Mouse (Mus musculus) stomach, postnatal 0 days (tissue): ENCODE results near the gene Olfr1360. TPM values are rescaled to one million over a fixed set of nuclear protein-coding genes. Genes with fewer than 3 reads are reported as not detected.
"Not testable (repeated sequence)": the region's sequence is repeated elsewhere in the genome, so short reads cannot be mapped to it uniquely, and the experiment has no call there.

Source experiments
- ATAC-seq: fragments of 200-750 bp; cut with Nextera tagmentation; 2 replicates; pipeline ENCODE4 v1.8.0; 2017; ENCODE audit not compliant: low FRiP score, low TSS enrichment
- DNase-seq: peaks from one replicate; pipeline ENCODE4 v3.0.0-alpha.2; 2016; ENCODE audit warnings: low spot score
- H3K27ac ChIP-seq: fragments of 300-500 bp; sonication (generic); replicated peaks from 2 replicates; pipeline ENCODE4 v1.5.1; 2014; ENCODE audit warnings: mild to moderate bottlenecking, control low read depth
- H3K27me3 ChIP-seq: fragments of 300-500 bp; sonication (generic); 2 replicates; pipeline ENCODE4 v1.6.1; 2014; ENCODE audit warnings: low read length; ENCODE audit not compliant: control insufficient read depth, insufficient read depth
- H3K36me3 ChIP-seq: fragments of 300-500 bp; sonication (generic); 2 replicates; pipeline ENCODE4 v1.6.1; 2014; ENCODE audit warnings: low read length, mixed read lengths; ENCODE audit not compliant: control insufficient read depth, insufficient read depth
- H3K4me1 ChIP-seq: fragments of 300-500 bp; sonication (generic); replicated peaks from 2 replicates; pipeline ENCODE4 v1.6.1; 2014; ENCODE audit warnings: antibody characterized with exemption; ENCODE audit not compliant: control insufficient read depth, insufficient read depth
- H3K4me2 ChIP-seq: fragments of 300-500 bp; sonication (generic); replicated peaks from 2 replicates; pipeline ENCODE4 v1.6.1; 2014; ENCODE audit warnings: low read depth, mild to moderate bottlenecking, control low read depth, moderate library complexity
- H3K4me3 ChIP-seq: fragments of 300-500 bp; sonication (generic); 2 replicates; pipeline ENCODE4 v1.5.1; 2014; ENCODE audit warnings: low read depth, low read length, control low read depth
- H3K9ac ChIP-seq: fragments of 300-500 bp; sonication (generic); 2 replicates; pipeline ENCODE4 v1.6.1; 2014; ENCODE audit warnings: mild to moderate bottlenecking, low read length, control low read depth, mixed read lengths
- H3K9me3 ChIP-seq: fragments of 300-500 bp; sonication (generic); 2 replicates; pipeline ENCODE4 v1.6.1; 2016; ENCODE audit warnings: low read length; ENCODE audit not compliant: control insufficient read depth
- CTCF ChIP-seq: IDR thresholded peaks from 2 replicates; pipeline ENCODE4 v1.5.1; 2016; ENCODE audit warnings: antibody characterized with exemption, low read depth, mild to moderate bottlenecking, moderate library complexity
- EP300 ChIP-seq: optimal IDR thresholded peaks from 2 replicates; pipeline ENCODE3; 2016; ENCODE audit warnings: antibody characterized with exemption
- WGBS: fragments of 180-500 bp; shearing (Covaris S2); extraction: QIAGEN DNeasy Blood & Tissue Kit; methylation state at CpG from one replicate; pipeline ENCODE4 v1.1.7; 2014; 5-methylcytosine and 5-hydroxymethylcytosine counted together
- polyA plus RNA-seq: library from polyadenylated mRNA; unstranded; fragments of >200 nt; fragmentation: Nextera tagmentation; extraction: Ambion mirVana; gene quantifications from 2 replicates; pipeline ENCODE4 v1.2.1, GENCODE M21; 2015

Gene Olfr1360
- polyA plus RNA-seq, 1 experiment from 2014 or later: not detected

DNA sequence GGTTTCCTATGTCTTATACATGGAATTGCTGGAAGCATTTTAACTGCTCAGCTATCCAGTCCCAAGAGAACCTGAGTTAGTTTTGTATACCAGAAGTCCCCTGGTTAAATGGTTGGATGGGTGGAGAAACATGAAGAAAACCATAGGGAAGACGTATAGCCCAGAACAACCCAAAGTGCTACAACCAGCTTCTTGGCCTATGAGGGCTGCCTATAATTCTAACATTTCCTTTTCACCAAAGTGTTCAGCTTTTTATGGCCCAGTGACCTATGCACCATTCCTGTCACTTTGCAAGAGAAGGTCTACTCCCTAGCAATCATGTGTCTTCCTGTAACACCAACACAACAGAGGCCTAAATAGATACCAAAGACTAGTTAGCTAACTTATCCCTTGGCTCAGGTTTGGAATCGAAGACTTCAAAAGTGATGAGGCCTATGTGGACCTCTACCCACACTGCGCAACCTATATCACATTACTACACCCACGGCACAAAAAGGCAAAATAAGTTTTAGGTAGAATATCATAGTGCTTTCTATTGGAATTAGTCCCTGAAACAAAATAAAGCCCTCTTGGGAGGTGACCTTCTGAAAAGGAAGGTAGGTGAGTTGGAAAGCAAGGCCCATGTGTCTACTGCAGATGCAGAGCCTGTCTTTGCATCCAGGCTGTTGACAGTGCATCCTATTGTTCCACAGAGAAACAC is 41.3 kb upstream of the Olfr1360 start:
- no peaks in the 10 kb centered on the region for H3K9me3 ChIP-seq
- no peak for TF ChIP-seq EP300
- TF ChIP-seq CTCF: no peak
- H3K9ac ChIP-seq: peak overlapping the region; percentile 55
- H3K36me3 ChIP-seq: no peaks in the 10 kb centered on the region
- H3K4me2 ChIP-seq: peak overlapping the region; percentile 55
- no peak overlapping the region; the same call in 1 of the 2 replicates for H3K27ac ChIP-seq
- peaks cover 8% of the 10 kb centered on the region for H3K4me1 ChIP-seq
- peak overlapping the region; percentile 27 for H3K4me3 ChIP-seq
- ATAC-seq: no peak
- 54% methylated on average over 4 of the region's 4 CpGs for WGBS
- no peak for DNase-seq
- no peaks in the 10 kb centered on the region for H3K27me3 ChIP-seq

DNA sequence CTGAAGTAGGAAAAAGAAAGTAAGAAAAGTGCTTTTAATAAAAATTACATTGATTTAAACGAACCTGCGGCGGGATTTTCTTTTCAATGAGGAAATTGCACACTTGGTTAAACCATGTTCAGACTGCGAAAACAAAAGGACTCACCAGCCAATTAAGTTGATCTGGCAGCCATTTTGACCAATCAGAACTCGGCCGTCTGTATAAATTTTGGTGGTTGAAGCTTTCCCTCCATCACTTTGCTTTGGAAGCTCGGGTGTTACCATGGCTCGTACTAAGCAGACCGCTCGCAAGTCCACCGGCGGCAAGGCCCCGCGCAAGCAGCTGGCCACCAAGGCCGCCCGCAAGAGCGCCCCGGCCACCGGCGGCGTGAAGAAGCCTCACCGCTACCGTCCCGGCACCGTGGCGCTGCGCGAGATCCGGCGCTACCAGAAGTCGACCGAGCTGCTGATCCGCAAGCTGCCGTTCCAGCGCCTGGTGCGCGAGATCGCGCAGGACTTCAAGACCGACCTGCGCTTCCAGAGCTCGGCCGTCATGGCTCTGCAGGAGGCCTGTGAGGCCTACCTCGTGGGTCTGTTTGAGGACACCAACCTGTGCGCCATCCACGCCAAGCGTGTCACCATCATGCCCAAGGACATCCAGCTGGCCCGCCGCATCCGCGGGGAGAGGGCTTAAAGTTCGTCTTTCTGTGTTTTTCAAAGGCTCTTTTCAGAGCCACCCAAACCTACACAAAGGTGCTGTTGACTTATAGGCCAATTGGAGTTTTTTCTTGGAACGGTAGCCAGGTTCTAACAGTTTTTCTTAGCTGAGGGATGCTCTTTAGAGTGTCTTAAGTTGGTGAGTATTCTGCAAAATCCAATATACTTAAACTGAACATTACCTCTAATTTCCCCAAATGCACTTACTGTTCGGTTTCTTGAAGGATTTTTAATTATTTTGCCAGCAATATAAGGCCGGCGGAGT is 40.5 kb upstream of the Olfr1360 start, which contains the start of gene Hist1h3h:
Gene Hist1h3h, plus strand, starts transcription at position 263 of the 961 bp plus-strand sequence.
- ATAC-seq: peak; percentile 44
- Histone ChIP-seq H3K4me3 (peak within 1 kb of the TSS; percentile 38), H3K4me2 (peak within 1 kb of the TSS; percentile 61), H3K27ac (peak within 1 kb of the TSS; percentile 87), H3K9ac (peak within 1 kb of the TSS; percentile 55)
- not testable (repeated sequence) for H3K27me3 ChIP-seq, H3K36me3 ChIP-seq, H3K9me3 ChIP-seq, H3K4me1 ChIP-seq
- WGBS: 1% methylated on average over 24 of the region's 56 CpGs
- DNase-seq: peak; percentile 82

GRCm38 (mm10) chr13:21716540-21717391 is 39.6 kb upstream of the Olfr1360 start:
- WGBS: under 1% methylated on average over 11 of the region's 38 CpGs
- peak; percentile 30; the same call in 1 of the 2 replicates for ATAC-seq

DNA sequence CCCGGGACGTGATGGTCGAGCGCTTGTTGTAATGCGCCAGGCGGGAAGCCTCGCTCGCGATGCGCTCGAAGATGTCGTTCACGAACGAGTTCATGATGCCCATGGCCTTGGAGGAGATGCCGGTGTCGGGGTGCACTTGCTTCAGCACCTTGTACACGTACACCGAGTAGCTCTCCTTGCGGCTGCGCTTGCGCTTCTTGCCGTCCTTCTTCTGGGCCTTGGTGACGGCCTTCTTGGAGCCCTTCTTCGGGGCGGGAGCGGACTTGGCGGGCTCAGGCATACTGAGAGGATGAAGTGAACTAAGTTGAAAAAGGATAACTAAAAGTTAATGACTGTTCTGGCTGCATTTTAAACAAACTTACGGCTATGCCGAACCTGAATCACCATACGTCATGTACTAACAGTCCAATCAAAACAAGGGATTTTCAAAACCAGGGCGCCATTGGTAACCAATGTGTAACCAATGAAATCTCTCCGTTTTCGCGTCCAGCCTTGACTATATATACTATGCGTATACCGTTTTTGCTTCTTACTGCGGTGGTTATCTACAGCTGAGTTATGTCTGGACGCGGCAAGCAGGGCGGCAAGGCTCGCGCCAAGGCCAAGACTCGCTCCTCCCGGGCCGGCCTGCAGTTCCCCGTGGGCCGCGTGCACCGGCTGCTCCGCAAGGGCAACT is 38.8 kb upstream of the Olfr1360 start, which contains the start of the genes Hist1h2bl and Hist1h2ai:
Gene Hist1h2bl, minus strand, starts transcription at position 280 of the 676 bp plus-strand sequence.
Gene Hist1h2ai, plus strand, starts transcription at position 559 of the 676 bp plus-strand sequence.
- H3K4me1 ChIP-seq, H3K36me3 ChIP-seq, H3K9me3 ChIP-seq, H3K27me3 ChIP-seq: not testable (repeated sequence)
- Histone ChIP-seq H3K9ac (peak within 1 kb of the TSS; percentile 56), H3K4me3 (peak within 1 kb of the TSS; percentile 38), H3K4me2 (peak within 1 kb of the TSS; percentile 61), H3K27ac (peak within 1 kb of the TSS; percentile 87)
- DNase-seq (peak; percentile 78), ATAC-seq (peak; percentile 93)
- under 1% methylated on average over 25 of the region's 50 CpGs for WGBS

More at GRCm38 (mm10) chr13:21716540-21717391, 39.6 kb upstream of the Olfr1360 start:
- DNase-seq: peak; percentile 30
- peak overlapping the region; percentile 87 for H3K27ac ChIP-seq
- H3K36me3 ChIP-seq, H3K9me3 ChIP-seq, H3K4me1 ChIP-seq, H3K27me3 ChIP-seq: not testable (repeated sequence)
- H3K4me2 ChIP-seq: peak overlapping the region; percentile 61
- H3K4me3 ChIP-seq: peak overlapping the region; percentile 38
- H3K9ac ChIP-seq: peak overlapping the region; percentile 53

GRCm38 (mm10) chr13:21715131-21715863 is 38.1 kb upstream of the Olfr1360 start:
- under 1% methylated on average over 21 of the region's 22 CpGs for WGBS
- H3K27ac ChIP-seq: peak overlapping the region; percentile 82
- peak overlapping the region; percentile 61 for H3K4me2 ChIP-seq
- DNase-seq: no peak
- no peak for TF ChIP-seq CTCF
- TF ChIP-seq EP300: no peak
- no peaks in the 10 kb centered on the region for H3K36me3 ChIP-seq
- peak overlapping the region; percentile 56 for H3K9ac ChIP-seq
- ATAC-seq: no peak
- H3K9me3 ChIP-seq: no peaks in the 10 kb centered on the region
- H3K4me3 ChIP-seq: peak overlapping the region; percentile 34
- no peaks in the 10 kb centered on the region for H3K27me3 ChIP-seq
- peaks cover 8% of the 10 kb centered on the region for H3K4me1 ChIP-seq
